Mouse (Mus musculus): Measurements from ENCODE around the gene Scrt2. TPM values are rescaled to one million over a fixed set of nuclear protein-coding genes. Genes with fewer than 3 reads are reported as not detected.

Scrt2 gene
- total RNA-seq (2021): 10 to 100 TPM; 18.7 to 23.9 TPM
- long read RNA-seq, experiment 1, transcript Scrt2-201 (2 exons, 3,395 nt): major isoform, 10 of 17 reads
- long read RNA-seq, experiment 1, partial matches to known transcripts: 0 of 17 reads
- long read RNA-seq, experiment 1, other reads (novel, unspliced or antisense): 7 of 17 reads
- long read RNA-seq, experiment 2, transcript Scrt2-201 (2 exons, 3,395 nt): major isoform, 8 of 15 reads
- long read RNA-seq, experiment 2, partial matches to known transcripts: 6 of 15 reads
- long read RNA-seq, experiment 2, other reads (novel, unspliced or antisense): 1 of 15 reads

GRCm38 (mm10) chr2:152080685-152081541 lies at the start of gene Scrt2:
Gene Scrt2 (plus strand): TSS chr2:152081529.
- intact Hi-C loops (cut with DNase I): loop anchor here (2.0 kb wide), 1 partner anchor 52 kb away; no protein-coding TSS in a partner anchor
- peak in 1 of 2 experiments; percentile 49 for DNase-seq (ENCODE audit: extremely low spot score in 1 of 2, low spot score in 2 of 2)
- TF ChIP-seq CTCF (IDR thresholded peaks at IDR 0.05): no peak
- H3K27ac ChIP-seq: peak within 1 kb of the TSS; percentile 90
- H3K4me3 ChIP-seq: peak within 1 kb of the TSS; percentile 62

DNA sequence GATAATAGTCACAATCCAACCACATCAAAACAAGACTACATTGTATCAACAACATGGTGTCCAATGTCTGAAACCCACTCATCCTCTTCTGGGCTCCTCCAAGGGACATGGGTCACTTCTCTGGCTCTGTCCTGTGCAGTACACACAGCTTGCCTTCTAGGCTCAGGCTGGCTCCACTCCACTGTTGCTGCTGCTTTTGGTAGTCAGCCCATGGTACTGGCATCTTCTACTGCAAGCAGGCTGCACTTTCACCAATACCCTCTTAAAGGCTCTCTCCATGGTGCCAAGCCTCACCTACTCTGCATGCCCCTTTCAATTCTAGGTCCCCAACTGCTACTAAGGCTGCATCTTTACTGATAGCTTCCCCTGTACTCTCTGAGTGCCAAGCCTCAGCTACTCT lies 41.2 kb upstream of the Scrt2 start:
- Histone ChIP-seq H3K27ac (no peak overlapping the region), H3K4me3 (no peak overlapping the region)
- TF ChIP-seq CTCF (IDR thresholded peaks at IDR 0.05): no peak
- no peak for DNase-seq (ENCODE audit: extremely low spot score in 1 of 2, low spot score in 2 of 2)
- intact Hi-C loops (cut with DNase I): no loop called here

DNA sequence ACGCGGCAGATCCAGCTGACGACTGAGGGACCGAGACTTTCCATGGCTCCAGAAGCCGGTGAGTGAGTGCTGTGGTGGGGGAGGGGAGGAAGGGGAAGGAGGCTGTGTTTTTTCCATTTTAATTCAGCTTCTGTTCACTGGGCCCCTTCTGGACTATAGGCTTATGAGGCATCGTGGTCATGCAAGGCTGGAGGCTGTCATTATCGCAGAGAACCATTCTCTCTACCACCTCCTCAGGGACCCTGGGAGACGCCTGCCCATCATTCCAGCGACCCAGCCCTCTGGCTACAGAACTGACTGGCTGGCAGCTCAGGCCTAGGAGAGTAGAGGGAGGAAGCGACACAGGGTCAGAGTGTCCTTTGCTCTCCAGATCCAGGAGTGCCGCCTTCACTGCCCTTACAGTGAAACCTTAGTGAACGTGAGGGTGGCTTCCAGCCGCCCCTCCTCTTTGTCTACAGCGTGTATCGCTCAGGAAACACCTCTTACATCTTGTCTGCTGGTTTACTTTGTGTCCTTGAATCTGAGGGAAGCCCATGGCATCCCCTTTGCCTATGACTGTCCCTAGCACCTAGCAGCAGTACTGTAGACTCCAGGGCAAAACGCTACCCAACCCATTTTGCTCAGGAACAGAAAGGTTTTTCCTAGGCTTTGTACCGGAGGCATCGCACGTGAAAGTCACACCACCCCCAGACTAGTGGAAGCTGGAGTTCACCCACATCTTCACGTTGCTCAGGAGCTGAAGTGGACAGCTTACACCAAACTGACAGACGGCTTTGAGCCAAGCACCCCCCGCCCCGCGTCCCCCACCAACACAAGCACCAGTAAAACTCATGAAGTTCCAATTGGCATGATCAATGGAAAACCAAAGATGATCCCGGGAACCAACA lies 34.0 kb upstream of the Scrt2 start:
- intact Hi-C loops (cut with DNase I): no loop called here
- no peak overlapping the region for H3K4me3 ChIP-seq
- no peak for DNase-seq (ENCODE audit: extremely low spot score in 1 of 2, low spot score in 2 of 2)
- no peak for TF ChIP-seq CTCF (IDR thresholded peaks at IDR 0.05)
- no peak overlapping the region for H3K27ac ChIP-seq

DNA sequence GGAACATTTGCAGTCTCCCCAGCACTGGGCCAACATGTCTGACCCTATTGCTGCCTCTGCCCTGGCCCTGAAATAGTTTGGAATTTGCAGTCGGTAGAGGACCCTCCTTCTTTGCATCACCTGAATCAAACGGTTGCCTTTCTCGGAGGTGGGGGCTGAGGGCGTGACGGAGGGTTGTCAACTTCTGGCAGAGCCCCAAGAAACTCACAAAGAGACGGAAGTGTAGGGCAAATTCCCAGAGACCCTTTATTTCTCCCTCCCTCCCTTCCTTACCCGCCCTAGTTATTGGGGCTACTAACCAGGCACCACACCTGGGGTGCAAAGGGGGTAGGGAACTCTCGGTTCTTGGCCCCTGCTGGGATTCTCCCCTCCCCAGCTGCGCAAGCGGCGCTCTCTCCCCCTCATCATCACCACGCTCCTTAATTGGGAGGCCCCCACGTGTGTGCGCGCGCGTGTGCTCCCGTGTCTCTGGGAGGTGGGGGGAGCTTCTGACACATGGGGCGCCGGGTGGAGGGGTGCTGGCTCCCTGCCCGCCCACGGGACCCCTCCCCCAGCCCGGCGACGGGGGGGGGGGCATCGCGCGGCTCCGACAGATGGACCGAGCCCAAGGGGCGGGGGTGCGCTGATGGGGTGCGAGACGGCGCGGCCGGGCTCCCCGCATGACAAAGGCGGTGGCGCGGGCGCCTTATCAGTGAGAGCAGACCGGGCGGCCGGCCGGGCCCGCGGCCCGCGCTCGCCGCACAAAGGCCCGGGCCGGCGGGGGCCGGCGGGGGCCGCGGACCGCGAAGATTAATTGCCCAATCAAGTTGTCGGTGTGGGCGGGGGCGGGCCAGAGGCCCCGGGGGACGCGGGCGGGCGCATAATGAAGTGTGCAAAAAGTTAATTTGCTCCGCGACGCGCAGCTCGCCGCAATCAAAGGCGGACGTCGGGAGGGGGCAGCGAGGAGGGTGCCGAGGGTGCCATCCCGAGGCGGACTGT lies 33.0 kb upstream of the Scrt2 start:
- intact Hi-C loops (cut with DNase I): no loop called here
- TF ChIP-seq CTCF (IDR thresholded peaks at IDR 0.05): no peak
- no peak overlapping the region for H3K27ac ChIP-seq
- H3K4me3 ChIP-seq: peak overlapping the region; percentile 41
- no peak for DNase-seq (ENCODE audit: extremely low spot score in 1 of 2, low spot score in 2 of 2)

GRCm38 (mm10) chr2:152048981-152049441 lies 32.3 kb upstream of the Scrt2 start:
- TF ChIP-seq CTCF (IDR thresholded peaks at IDR 0.05): no peak
- Histone ChIP-seq H3K27ac (no peak overlapping the region), H3K4me3 (peak overlapping the region; percentile 41)
- DNase-seq (ENCODE audit: extremely low spot score in 1 of 2, low spot score in 2 of 2): no peak
- intact Hi-C loops (cut with DNase I): no loop called here

DNA sequence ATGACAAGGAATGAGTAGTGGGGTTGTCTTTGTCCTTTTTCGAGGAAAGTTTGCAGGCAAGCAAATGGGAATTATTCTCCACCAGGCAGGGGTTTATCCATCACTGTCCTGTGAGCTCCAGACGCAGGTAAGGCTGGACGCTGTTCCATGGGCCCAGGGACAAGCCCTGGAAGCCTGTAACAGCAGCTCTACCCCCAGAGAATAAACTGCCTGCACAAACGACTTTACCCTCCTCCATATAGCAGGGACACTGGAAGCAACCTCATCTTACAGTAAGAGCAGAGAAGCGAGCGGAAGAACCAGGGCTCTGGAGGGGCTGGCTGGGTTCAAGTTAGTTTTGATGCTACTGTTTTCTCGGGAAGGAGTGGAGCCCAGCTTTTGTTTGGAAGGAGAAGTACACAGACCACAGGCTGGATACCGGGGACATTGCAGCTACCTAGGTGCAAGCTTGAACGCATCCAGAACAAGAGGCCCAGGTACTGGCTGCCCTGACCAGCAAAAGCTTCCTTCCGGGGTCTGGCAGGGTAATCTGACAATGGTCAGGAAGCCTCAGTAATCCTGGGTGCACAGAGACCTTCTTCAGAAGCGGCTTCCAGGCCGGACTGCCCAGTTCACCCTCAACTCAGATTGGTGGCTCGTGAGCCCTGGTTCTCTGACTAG lies 31.6 kb upstream of the Scrt2 start:
- Histone ChIP-seq H3K4me3 (no peak overlapping the region), H3K27ac (no peak overlapping the region)
- TF ChIP-seq CTCF (IDR thresholded peaks at IDR 0.05): no peak
- DNase-seq (ENCODE audit: extremely low spot score in 1 of 2, low spot score in 2 of 2): no peak
- intact Hi-C loops (cut with DNase I): no loop called here

GRCm38 (mm10) chr2:152050316-152050715 lies 31.0 kb upstream of the Scrt2 start:
- intact Hi-C loops (cut with DNase I): no loop called here
- H3K4me3 ChIP-seq: no peak overlapping the region
- DNase-seq (ENCODE audit: extremely low spot score in 1 of 2, low spot score in 2 of 2): no peak
- H3K27ac ChIP-seq: no peak overlapping the region
- no peak for TF ChIP-seq CTCF (IDR thresholded peaks at IDR 0.05)

DNA sequence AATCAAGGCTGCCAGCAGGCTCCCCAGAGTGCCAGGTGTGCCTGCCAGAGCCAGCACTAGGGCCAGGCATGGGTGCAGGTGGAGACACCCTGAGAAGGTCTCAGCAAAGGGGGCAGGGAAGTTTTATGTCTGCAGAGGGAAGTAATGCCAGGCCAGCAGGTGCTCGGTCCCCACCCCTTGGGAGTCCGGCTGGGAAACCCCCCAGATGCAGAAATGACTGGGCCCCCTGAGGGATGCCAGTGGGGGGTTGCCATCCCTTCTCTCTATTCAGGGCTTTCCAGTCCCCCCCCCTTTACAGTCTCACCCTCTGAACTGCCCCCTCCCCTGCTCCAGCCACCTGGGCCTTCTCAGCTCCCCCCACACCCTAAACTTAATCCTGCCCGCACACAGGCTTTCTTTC lies 29.3 kb upstream of the Scrt2 start:
- H3K27ac ChIP-seq: no peak overlapping the region
- no peak for TF ChIP-seq CTCF (IDR thresholded peaks at IDR 0.05)
- no peak overlapping the region for H3K4me3 ChIP-seq
- intact Hi-C loops (cut with DNase I): no loop called here
- no peak for DNase-seq (ENCODE audit: extremely low spot score in 1 of 2, low spot score in 2 of 2)

DNA sequence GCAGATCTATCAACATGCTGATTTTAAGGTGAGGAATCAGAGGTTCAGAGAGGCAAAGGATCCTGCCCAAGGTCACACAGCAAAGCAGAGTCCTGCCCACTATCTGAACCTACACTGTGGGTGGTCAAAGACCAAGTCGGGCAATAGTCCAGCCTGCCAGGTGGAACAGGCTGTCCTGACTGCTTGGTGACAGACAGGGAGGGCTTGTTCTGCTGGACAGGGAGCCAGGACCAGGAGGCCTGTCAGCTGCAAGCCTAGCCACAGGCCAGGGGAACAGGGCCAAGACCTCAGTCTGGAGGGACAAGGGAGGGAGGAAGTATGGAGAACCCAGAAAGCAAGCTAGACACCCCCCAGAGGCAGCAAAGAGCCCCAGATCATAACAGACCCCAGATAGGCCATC lies 25.9 kb upstream of the Scrt2 start:
- TF ChIP-seq CTCF (IDR thresholded peaks at IDR 0.05): no peak
- Histone ChIP-seq H3K4me3 (no peak overlapping the region), H3K27ac (no peak overlapping the region)
- DNase-seq (ENCODE audit: extremely low spot score in 1 of 2, low spot score in 2 of 2): no peak
- intact Hi-C loops (cut with DNase I): no loop called here
